Mouse (Mus musculus): Measurements from ENCODE around the gene Parn.
A peak's percentile ranks its signal among the peaks of the same experiment; 100 is the strongest.
"Not testable (repeated sequence)": the region's sequence is repeated elsewhere in the genome, so short reads cannot be mapped to it uniquely, and the experiment has no call there.

Parn gene

GRCm38 (mm10) chr16:13667878-13668343 is at the start of gene Parn:
Gene Parn (minus strand): TSS chr16:13668170.
- DNase-seq (ENCODE audit: low read depth), result peak; percentile 89

- DNase-seq (ENCODE audit: low read depth), result no peak
Measured at GRCm38 (mm10) chr16:13716821-13717553, 49.0 kb upstream of the Parn start.

GRCm38 (mm10) chr16:13714910-13715309 is 46.9 kb upstream of the Parn start:
- no peak for DNase-seq (ENCODE audit: low read depth)

GRCm38 (mm10) chr16:13704676-13705075 is 36.7 kb upstream of the Parn start:
- no peak for DNase-seq (ENCODE audit: low read depth)

- DNase-seq (ENCODE audit: low read depth), result no peak
Measured at GRCm38 (mm10) chr16:13702184-13702583, 34.2 kb upstream of the Parn start.

- no peak for DNase-seq (ENCODE audit: low read depth)
Measured at GRCm38 (mm10) chr16:13698998-13699397, 31.0 kb upstream of the Parn start.

- DNase-seq (ENCODE audit: low read depth), result no peak
Measured at GRCm38 (mm10) chr16:13678601-13679319, 10.8 kb upstream of the Parn start.

GRCm38 (mm10) chr16:13674511-13674910 is 6.5 kb upstream of the Parn start:
- no peak for DNase-seq (ENCODE audit: low read depth)

- no peak for DNase-seq (ENCODE audit: low read depth)
Measured at GRCm38 (mm10) chr16:13673114-13673513, 5.1 kb upstream of the Parn start.

GRCm38 (mm10) chr16:13672386-13672898 is 4.5 kb upstream of the Parn start:
- DNase-seq (ENCODE audit: low read depth), result peak; percentile 67

- peak; percentile 82 for DNase-seq (ENCODE audit: low read depth)
Measured at GRCm38 (mm10) chr16:13671685-13672385, 3.9 kb upstream of the Parn start, which contains the start of the genes Bfar and 3110001I22Rik. Gene Bfar (plus strand): TSS chr16:13671858. Gene 3110001I22Rik (plus strand): TSS chr16:13671929.

GRCm38 (mm10) chr16:13670896-13671295 is 2.9 kb upstream of the Parn start:
- DNase-seq (ENCODE audit: low read depth), result not testable (repeated sequence)

- DNase-seq (ENCODE audit: low read depth), result no peak
Measured at GRCm38 (mm10) chr16:13669282-13669681, 1.3 kb upstream of the Parn start.

GRCm38 (mm10) chr16:13668402-13669108 is 585 bp upstream of the Parn start:
- DNase-seq (ENCODE audit: low read depth), result no peak

- no peak for DNase-seq (ENCODE audit: low read depth)
Measured at GRCm38 (mm10) chr16:13660736-13661135, 7.2 kb downstream of the Parn start.

GRCm38 (mm10) chr16:13658886-13659285 is 9.1 kb downstream of the Parn start:
- DNase-seq (ENCODE audit: low read depth), result no peak

GRCm38 (mm10) chr16:13645930-13646329 is 22.0 kb downstream of the Parn start:
- no peak for DNase-seq (ENCODE audit: low read depth)

GRCm38 (mm10) chr16:13644474-13644873 is 23.5 kb downstream of the Parn start:
- no peak for DNase-seq (ENCODE audit: low read depth)

- no peak for DNase-seq (ENCODE audit: low read depth)
Measured at GRCm38 (mm10) chr16:13640064-13640463, 27.9 kb downstream of the Parn start.

GRCm38 (mm10) chr16:13639508-13639907 is 28.5 kb downstream of the Parn start:
- no peak for DNase-seq (ENCODE audit: low read depth)

- not testable (repeated sequence) for DNase-seq (ENCODE audit: low read depth)
Measured at GRCm38 (mm10) chr16:13638198-13638597, 29.8 kb downstream of the Parn start.

GRCm38 (mm10) chr16:13628345-13628744 is 39.6 kb downstream of the Parn start:
- DNase-seq (ENCODE audit: low read depth), result peak; percentile 12
